Mouse (Mus musculus): ENCODE results near the gene Eme1. TPM values are rescaled to one million over a fixed set of nuclear protein-coding genes. Genes with fewer than 3 reads are reported as not detected.

Eme1 gene
- total RNA-seq, 1 experiment, result 46.1 TPM

DNA sequence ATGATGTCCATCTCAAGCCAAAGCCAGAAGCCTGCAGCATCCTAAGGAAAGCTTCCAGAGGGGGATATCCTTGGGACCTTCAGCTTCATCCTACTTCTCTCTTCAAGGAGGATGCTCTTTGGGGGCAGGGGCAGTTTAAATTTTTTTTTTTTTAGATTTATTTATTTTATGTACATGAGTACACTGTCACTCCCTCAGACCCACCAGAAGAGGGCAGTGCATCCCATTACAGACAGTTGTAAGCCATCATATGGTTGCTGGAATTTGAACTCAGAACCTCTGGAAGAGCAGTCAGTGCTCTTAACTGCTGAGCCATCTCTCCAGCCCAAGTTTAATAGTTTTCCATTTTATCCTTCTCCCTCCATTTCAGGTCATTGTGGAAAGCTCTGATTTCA is 32.3 kb downstream of the Eme1 start:
- in situ Hi-C loops (cut with MboI; ENCODE audit: low sequenced_read_pairs in 2 of 2, unreplicated experiment in 2 of 2), result no loop called here
- no peaks in the 10 kb centered on the region for H3K36me3 ChIP-seq (ENCODE audit: control insufficient read depth, insufficient read depth, low read length, poor library complexity, severe bottlenecking)
- H3K9ac ChIP-seq (ENCODE audit: insufficient read depth, low read depth, low read length, poor library complexity, severe bottlenecking), result no peak overlapping the region
- H3K4me1 ChIP-seq (ENCODE audit: control insufficient read depth in 2 of 2, insufficient read depth in 2 of 2, low read length in 2 of 2, poor library complexity in 1 of 2), result peaks cover 0 to 2% of the 10 kb centered on the region in 2 experiments; a peak in 1 of 4 replicates
- H3K27ac ChIP-seq (ENCODE audit: insufficient read depth, low read depth, low read length, poor library complexity, severe bottlenecking), result no peak overlapping the region; the same call in 1 of the 2 replicates
- no peak overlapping the region for H3K4me3 ChIP-seq (ENCODE audit: insufficient read depth in 1 of 2, low read depth in 1 of 2, low read length in 2 of 2, poor library complexity in 1 of 2, severe bottlenecking in 1 of 2)
- TF ChIP-seq ZC3H11A (IDR thresholded peaks at IDR 0.05; ENCODE audit: borderline replicate concordance, low read depth, low read length) (no peak), ZNF384 (IDR thresholded peaks at IDR 0.05; ENCODE audit: low read depth, low read length) (peak; percentile 66)
- no peak for DNase-seq (ENCODE audit: low read depth, low spot score)
- no peaks in the 10 kb centered on the region for H3K9me3 ChIP-seq (ENCODE audit: control insufficient read depth, insufficient read depth, low read depth, low read length)

DNA sequence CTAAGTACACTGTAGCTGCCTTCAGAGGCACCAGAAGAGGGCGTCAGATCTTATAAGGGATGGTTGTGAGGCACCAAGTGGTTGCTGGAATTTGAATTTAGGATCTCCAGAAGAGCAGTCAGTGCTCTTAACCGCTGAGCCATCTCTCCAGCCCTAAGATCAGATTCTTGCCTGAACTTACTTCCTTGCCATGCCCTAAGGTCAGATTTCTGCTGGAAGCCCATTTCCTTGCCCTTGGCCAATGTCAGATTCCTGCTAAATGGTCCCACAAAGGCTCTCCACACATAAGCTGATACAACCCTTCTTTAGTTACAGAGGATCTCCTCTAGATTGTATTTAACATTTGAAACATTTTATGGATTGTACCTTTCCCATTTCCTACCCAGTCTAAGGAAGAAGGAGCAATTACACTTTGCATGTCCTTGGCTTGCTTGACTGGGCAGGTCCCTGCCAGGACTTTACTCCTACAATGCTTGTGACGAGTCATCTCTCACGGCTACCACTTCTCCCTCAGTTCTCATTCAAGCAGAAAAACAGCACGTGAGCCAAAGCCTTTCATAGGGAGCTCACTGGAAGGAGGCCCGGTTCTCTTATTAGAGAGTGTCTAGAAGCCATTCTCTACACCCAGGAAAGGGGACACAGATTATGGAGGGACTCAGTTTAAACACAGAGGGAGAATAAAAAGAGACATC is 32.9 kb downstream of the Eme1 start:
- H3K9me3 ChIP-seq (ENCODE audit: control insufficient read depth, insufficient read depth, low read depth, low read length), result no peaks in the 10 kb centered on the region
- in situ Hi-C loops (cut with MboI; ENCODE audit: low sequenced_read_pairs in 2 of 2, unreplicated experiment in 2 of 2), result no loop called here
- H3K4me1 ChIP-seq (ENCODE audit: control insufficient read depth in 2 of 2, insufficient read depth in 2 of 2, low read length in 2 of 2, poor library complexity in 1 of 2), result peaks cover 0 to 2% of the 10 kb centered on the region in 2 experiments; a peak in 1 of 4 replicates
- H3K36me3 ChIP-seq (ENCODE audit: control insufficient read depth, insufficient read depth, low read length, poor library complexity, severe bottlenecking), result no peaks in the 10 kb centered on the region
- TF ChIP-seq ZC3H11A (IDR thresholded peaks at IDR 0.05; ENCODE audit: borderline replicate concordance, low read depth, low read length) (no peak), CHD2 (IDR thresholded peaks at IDR 0.05; ENCODE audit: low read depth, low read length) (no peak)
- DNase-seq (ENCODE audit: low read depth, low spot score), result no peak
- no peak overlapping the region for H3K9ac ChIP-seq (ENCODE audit: insufficient read depth, low read depth, low read length, poor library complexity, severe bottlenecking)
- no peak overlapping the region; the same call in 1 of the 2 replicates for H3K27ac ChIP-seq (ENCODE audit: insufficient read depth, low read depth, low read length, poor library complexity, severe bottlenecking)
- no peak overlapping the region for H3K4me3 ChIP-seq (ENCODE audit: insufficient read depth in 1 of 2, low read depth in 1 of 2, low read length in 2 of 2, poor library complexity in 1 of 2, severe bottlenecking in 1 of 2)

DNA sequence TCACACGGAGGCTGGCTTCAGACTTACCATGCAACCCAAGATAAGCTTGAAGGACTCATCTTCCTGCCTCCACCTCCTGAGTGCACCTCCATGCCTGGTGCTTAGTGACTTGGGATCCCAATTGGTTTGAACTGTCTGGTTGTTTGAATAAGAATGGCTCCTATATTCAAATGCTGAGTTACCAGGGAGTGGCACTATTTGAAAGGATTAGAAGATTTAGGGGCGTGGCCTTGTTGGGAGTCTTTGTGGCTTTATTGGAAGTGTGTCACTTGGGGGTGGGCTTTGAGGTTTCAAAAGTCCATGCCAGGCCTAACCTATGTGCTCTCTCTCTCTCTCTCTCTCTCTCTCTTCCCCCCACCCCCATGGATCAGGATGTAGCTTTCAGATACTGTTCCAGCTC is 36.1 kb downstream of the Eme1 start:
- no peaks in the 10 kb centered on the region for H3K9me3 ChIP-seq (ENCODE audit: control insufficient read depth, insufficient read depth, low read depth, low read length)
- H3K9ac ChIP-seq (ENCODE audit: insufficient read depth, low read depth, low read length, poor library complexity, severe bottlenecking), result no peak overlapping the region
- no peak overlapping the region for H3K27ac ChIP-seq (ENCODE audit: insufficient read depth, low read depth, low read length, poor library complexity, severe bottlenecking)
- H3K4me3 ChIP-seq (ENCODE audit: insufficient read depth in 1 of 2, low read depth in 1 of 2, low read length in 2 of 2, poor library complexity in 1 of 2, severe bottlenecking in 1 of 2), result no peak overlapping the region
- H3K4me1 ChIP-seq (ENCODE audit: control insufficient read depth in 2 of 2, insufficient read depth in 2 of 2, low read length in 2 of 2, poor library complexity in 1 of 2), result peaks cover 0 to 4% of the 10 kb centered on the region in 2 experiments; a peak in 1 of 4 replicates
- TF ChIP-seq HCFC1 (IDR thresholded peaks at IDR 0.05; ENCODE audit: borderline replicate concordance, insufficient read depth, low read length) (no peak), MAFK (IDR thresholded peaks at IDR 0.05; ENCODE audit: insufficient read depth, low read depth, low read length) (no peak), ZC3H11A (IDR thresholded peaks at IDR 0.05; ENCODE audit: borderline replicate concordance, low read depth, low read length) (no peak), CHD2 (IDR thresholded peaks at IDR 0.05; ENCODE audit: low read depth, low read length) (no peak), ZNF384 (IDR thresholded peaks at IDR 0.05; ENCODE audit: low read depth, low read length) (no peak)
- no peaks in the 10 kb centered on the region for H3K36me3 ChIP-seq (ENCODE audit: control insufficient read depth, insufficient read depth, low read length, poor library complexity, severe bottlenecking)
- in situ Hi-C loops (cut with MboI; ENCODE audit: low sequenced_read_pairs in 2 of 2, unreplicated experiment in 2 of 2), result no loop called here
- DNase-seq (ENCODE audit: low read depth, low spot score), result no peak

DNA sequence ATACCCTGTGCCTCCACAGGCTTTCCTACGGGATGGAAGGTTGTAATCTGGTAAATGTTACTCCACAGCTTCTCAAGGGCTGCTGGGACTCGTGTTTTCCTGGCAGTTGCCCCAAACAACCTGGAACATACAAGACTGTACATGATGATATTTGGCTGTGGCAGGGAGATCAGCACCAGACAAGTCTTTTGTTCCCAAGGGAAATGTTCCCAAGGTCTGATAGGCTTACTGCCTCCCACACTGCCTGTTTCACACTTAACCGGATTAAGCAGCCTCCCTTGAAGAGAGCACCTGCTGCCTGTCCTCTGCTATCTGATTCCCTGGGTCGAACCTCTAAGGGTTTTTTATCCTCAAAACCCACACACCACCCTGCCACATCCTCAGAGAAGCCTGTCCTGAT is 38.3 kb downstream of the Eme1 start:
- H3K36me3 ChIP-seq (ENCODE audit: control insufficient read depth, insufficient read depth, low read length, poor library complexity, severe bottlenecking), result no peaks in the 10 kb centered on the region
- TF ChIP-seq ZNF384 (IDR thresholded peaks at IDR 0.05; ENCODE audit: low read depth, low read length), result no peak
- no peak for TF ChIP-seq HCFC1 (IDR thresholded peaks at IDR 0.05; ENCODE audit: borderline replicate concordance, insufficient read depth, low read length)
- TF ChIP-seq MAFK (IDR thresholded peaks at IDR 0.05; ENCODE audit: insufficient read depth, low read depth, low read length), result no peak
- TF ChIP-seq ZC3H11A (IDR thresholded peaks at IDR 0.05; ENCODE audit: borderline replicate concordance, low read depth, low read length), result no peak
- no peak for TF ChIP-seq CHD2 (IDR thresholded peaks at IDR 0.05; ENCODE audit: low read depth, low read length)
- no peak overlapping the region for H3K9ac ChIP-seq (ENCODE audit: insufficient read depth, low read depth, low read length, poor library complexity, severe bottlenecking)
- H3K27ac ChIP-seq (ENCODE audit: insufficient read depth, low read depth, low read length, poor library complexity, severe bottlenecking), result no peak overlapping the region
- no peaks in the 10 kb centered on the region for H3K9me3 ChIP-seq (ENCODE audit: control insufficient read depth, insufficient read depth, low read depth, low read length)
- peaks cover 0 to 2% of the 10 kb centered on the region in 2 experiments; a peak in 1 of 4 replicates for H3K4me1 ChIP-seq (ENCODE audit: control insufficient read depth in 2 of 2, insufficient read depth in 2 of 2, low read length in 2 of 2, poor library complexity in 1 of 2)
- in situ Hi-C loops (cut with MboI; ENCODE audit: low sequenced_read_pairs in 2 of 2, unreplicated experiment in 2 of 2), result no loop called here
- no peak overlapping the region for H3K4me3 ChIP-seq (ENCODE audit: insufficient read depth in 1 of 2, low read depth in 1 of 2, low read length in 2 of 2, poor library complexity in 1 of 2, severe bottlenecking in 1 of 2)
- DNase-seq (ENCODE audit: low read depth, low spot score), result no peak

DNA sequence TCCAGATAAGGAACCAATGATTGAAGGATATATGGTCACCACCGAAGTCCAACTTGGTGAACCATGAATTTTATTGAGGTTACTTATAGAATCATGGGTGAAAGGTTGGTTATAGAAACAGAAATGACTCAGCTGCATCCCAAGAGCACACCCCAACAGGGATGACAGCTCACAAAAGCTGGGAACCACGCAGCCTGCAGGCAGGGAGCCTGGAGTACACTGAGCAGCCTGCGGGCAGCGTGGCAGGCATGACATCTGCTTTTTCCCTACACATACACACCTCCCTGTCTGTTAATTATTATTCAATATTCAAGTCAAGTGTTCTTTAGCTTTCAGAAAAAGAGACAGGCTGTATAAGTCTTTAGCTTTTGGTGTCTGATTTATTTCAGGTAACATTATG is 39.2 kb downstream of the Eme1 start:
- TF ChIP-seq HCFC1 (IDR thresholded peaks at IDR 0.05; ENCODE audit: borderline replicate concordance, insufficient read depth, low read length), result no peak
- TF ChIP-seq CHD2 (IDR thresholded peaks at IDR 0.05; ENCODE audit: low read depth, low read length), result no peak
- no peak for TF ChIP-seq ZNF384 (IDR thresholded peaks at IDR 0.05; ENCODE audit: low read depth, low read length)
- TF ChIP-seq ZC3H11A (IDR thresholded peaks at IDR 0.05; ENCODE audit: borderline replicate concordance, low read depth, low read length), result no peak
- no peak for TF ChIP-seq MAFK (IDR thresholded peaks at IDR 0.05; ENCODE audit: insufficient read depth, low read depth, low read length)
- H3K9ac ChIP-seq (ENCODE audit: insufficient read depth, low read depth, low read length, poor library complexity, severe bottlenecking), result no peak overlapping the region
- H3K9me3 ChIP-seq (ENCODE audit: control insufficient read depth, insufficient read depth, low read depth, low read length), result no peaks in the 10 kb centered on the region
- H3K27ac ChIP-seq (ENCODE audit: insufficient read depth, low read depth, low read length, poor library complexity, severe bottlenecking), result no peak overlapping the region
- H3K36me3 ChIP-seq (ENCODE audit: control insufficient read depth, insufficient read depth, low read length, poor library complexity, severe bottlenecking), result no peaks in the 10 kb centered on the region
- in situ Hi-C loops (cut with MboI; ENCODE audit: low sequenced_read_pairs in 2 of 2, unreplicated experiment in 2 of 2), result no loop called here
- H3K4me1 ChIP-seq (ENCODE audit: control insufficient read depth in 2 of 2, insufficient read depth in 2 of 2, low read length in 2 of 2, poor library complexity in 1 of 2), result peaks cover 0 to 2% of the 10 kb centered on the region in 2 experiments; a peak in 1 of 4 replicates
- no peak for DNase-seq (ENCODE audit: low read depth, low spot score)
- no peak overlapping the region for H3K4me3 ChIP-seq (ENCODE audit: insufficient read depth in 1 of 2, low read depth in 1 of 2, low read length in 2 of 2, poor library complexity in 1 of 2, severe bottlenecking in 1 of 2)
